In the genomic region with DNA sequence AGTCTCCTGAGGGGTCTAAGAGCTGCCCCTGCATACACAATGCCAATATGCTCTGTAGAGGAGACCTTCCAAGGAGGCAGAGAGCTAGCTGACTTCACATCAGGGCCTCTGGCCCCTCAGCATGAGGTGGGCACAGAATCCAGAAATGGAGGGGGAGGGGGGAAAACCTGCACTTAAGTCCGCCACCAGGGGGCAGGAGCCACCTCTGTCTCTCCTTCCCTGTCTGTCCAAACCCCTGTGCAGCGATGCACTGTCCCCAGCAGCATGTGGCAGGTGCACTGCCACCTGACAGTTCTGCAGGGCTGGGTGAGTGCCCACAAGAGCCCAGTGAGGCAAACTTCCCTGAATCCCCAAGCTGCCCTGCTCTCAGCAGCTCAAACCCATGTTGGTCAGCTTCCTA, we compare ENCODE assay signal across 9 mouse cellular contexts. TPM values are rescaled to one million over a fixed set of nuclear protein-coding genes. Genes with fewer than 3 reads are reported as not detected.
DNase-seq lines count a peak whose midpoint lies in the region; ATAC-seq and TF ChIP-seq lines count a peak whose summit lies in the region.
"Had no signal": no experiment of that assay in that cellular context is flagged by ENCODE, and none has a peak within 500 bp of the region (broad histone marks: within the 10 kb centered on the region; RNA-seq: fewer than 3 reads in every experiment).

No protein-coding gene starts in this region.

- no peak overlapping the region for H3K4me2 ChIP-seq in midbrain, embryonic 15.5 days
- no peak overlapping the region for H3K4me2 ChIP-seq in intestine, postnatal 0 days (replicated peaks; ENCODE audit: low read depth)
- no peak overlapping the region for H3K4me2 ChIP-seq in liver, embryonic 13.5 days

- no peak overlapping the region for H3K4me3 ChIP-seq in midbrain, embryonic 10.5 days
- no peak overlapping the region for H3K4me3 ChIP-seq in midbrain, embryonic 15.5 days
- no peak overlapping the region for H3K4me3 ChIP-seq in intestine, postnatal 0 days (ENCODE audit: low read depth, low read length)
- no peak overlapping the region for H3K4me3 ChIP-seq in liver, embryonic 13.5 days (replicated peaks)
- H3K4me3 ChIP-seq: myocyte had no signal

- H3K9me3 ChIP-seq in midbrain, embryonic 10.5 days (replicated peaks), result 0 out of 2 replicates have a peak, but pooled peaks cover under 1% of the 10 kb centered on the region
- H3K9me3 ChIP-seq in midbrain, embryonic 15.5 days, result no peaks in the 10 kb centered on the region
- no peaks in the 10 kb centered on the region for H3K9me3 ChIP-seq in intestine, postnatal 0 days (ENCODE audit: control insufficient read depth)
- H3K9me3 ChIP-seq in liver, embryonic 13.5 days (replicated peaks), result no peaks in the 10 kb centered on the region

- peaks cover 7% of the 10 kb centered on the region; the same call in 1 of the 2 replicates for H3K4me1 ChIP-seq in midbrain, embryonic 10.5 days
- H3K4me1 ChIP-seq in midbrain, embryonic 15.5 days, result no peaks in the 10 kb centered on the region
- H3K4me1 ChIP-seq in intestine, postnatal 0 days (replicated peaks; ENCODE audit: control insufficient read depth, insufficient read depth, low read length), result no peaks in the 10 kb centered on the region
- H3K4me1 ChIP-seq in liver, embryonic 13.5 days (replicated peaks), result peaks cover 25% of the 10 kb centered on the region

- 0 out of 2 replicates have a peak, but pooled peaks cover 4% of the 10 kb centered on the region for H3K27me3 ChIP-seq in midbrain, embryonic 10.5 days (ENCODE audit: low read depth, poor library complexity, severe bottlenecking)
- H3K27me3 ChIP-seq in midbrain, embryonic 15.5 days (replicated peaks), result no peaks in the 10 kb centered on the region
- no peaks in the 10 kb centered on the region for H3K27me3 ChIP-seq in intestine, postnatal 0 days (replicated peaks; ENCODE audit: control insufficient read depth, insufficient read depth, low read length)
- H3K27me3 ChIP-seq in liver, embryonic 13.5 days, result 0 out of 2 replicates have a peak, but pooled peaks cover 10% of the 10 kb centered on the region

- H3K9ac ChIP-seq in midbrain, embryonic 15.5 days, result no peak overlapping the region
- H3K9ac ChIP-seq in intestine, postnatal 0 days (ENCODE audit: low read depth, low read length), result no peak overlapping the region
- no peak overlapping the region for H3K9ac ChIP-seq in liver, embryonic 13.5 days

- DNase-seq in midbrain, embryonic 10.5 days (ENCODE audit: low spot score), result peak; percentile 63
- DNase-seq in R1 (ENCODE audit: low read depth, low spot score), result peak; percentile 81
- DNase-seq in embryo, embryonic 9.5 days (ENCODE audit: extremely low spot score), result peak; percentile 48
- DNase-seq in liver, embryonic 13.5 days, result peak; percentile 37
- peak; percentile 38 for DNase-seq in retina, adult 2 months (ENCODE audit: low read depth, low spot score)

- H3K27ac ChIP-seq in midbrain, embryonic 10.5 days (replicated peaks), result no peak overlapping the region
- H3K27ac ChIP-seq in midbrain, embryonic 15.5 days, result no peak overlapping the region
- no peak overlapping the region for H3K27ac ChIP-seq in intestine, postnatal 0 days (ENCODE audit: low read depth, low read length)
- H3K27ac ChIP-seq in liver, embryonic 13.5 days, result no peak overlapping the region

- ATAC-seq in midbrain, embryonic 15.5 days (replicated peaks), result no peak
- ATAC-seq in intestine, postnatal 0 days, result 0 out of 2 replicates have a peak, but pooled peaks have one; percentile 22
- 0 out of 2 replicates have a peak, but pooled peaks have one; percentile 35 for ATAC-seq in liver, embryonic 13.5 days (ENCODE audit: low read depth)
- no peak for ATAC-seq in erythroblast, adult 5-6 weeks (replicated peaks; ENCODE audit: low FRiP score, poor library complexity, severe bottlenecking)

- H3K36me3 ChIP-seq in midbrain, embryonic 10.5 days, result no peaks in the 10 kb centered on the region
- H3K36me3 ChIP-seq in midbrain, embryonic 15.5 days (replicated peaks), result no peaks in the 10 kb centered on the region
- no peaks in the 10 kb centered on the region for H3K36me3 ChIP-seq in intestine, postnatal 0 days (ENCODE audit: control insufficient read depth, insufficient read depth)
- no peaks in the 10 kb centered on the region for H3K36me3 ChIP-seq in liver, embryonic 13.5 days

- WGBS in midbrain, embryonic 10.5 days, result 3% methylated on average over 2 of the region's 2 CpGs
- WGBS in midbrain, embryonic 15.5 days, result 0% methylated on average over 2 of the region's 2 CpGs
- 7% methylated on average over 2 of the region's 2 CpGs for WGBS in intestine, postnatal 0 days
- 3% methylated on average over 2 of the region's 2 CpGs for WGBS in liver, embryonic 13.5 days (ENCODE audit: insufficient replicate concordance)

- TF ChIP-seq CTCF in intestine, postnatal 0 days (IDR thresholded peaks at IDR 0.05; ENCODE audit: low read depth), result peak; percentile 92

RNA-seq across cellular contexts. Expression of gene Hsf2bp, which starts 39.0 kb away (rescaled TPM):
- polyA plus RNA-seq in midbrain, embryonic 10.5 days (2016; fragmentation: Nextera tagmentation; extraction: Ambion mirVana), result 0.47 and 0.68 TPM in 2 replicates
- polyA plus RNA-seq in midbrain, embryonic 15.5 days (2015; fragmentation: Nextera tagmentation; extraction: Ambion mirVana), result 0.63 and 0.75 TPM in 2 replicates
- polyA plus RNA-seq in intestine, postnatal 0 days (2015; fragmentation: Nextera tagmentation; extraction: Ambion mirVana), result 4.1 and 5.3 TPM in 2 replicates
- polyA plus RNA-seq in liver, embryonic 13.5 days (2015; fragmentation: Nextera tagmentation; extraction: Ambion mirVana), result 0.15 and 0.25 TPM in 2 replicates
- not detected in 2 replicates for total RNA-seq in erythroblast, adult 5-6 weeks (2015; ENCODE audit: low replicate concordance)
- not detected in 2 replicates for total RNA-seq in erythroblast, adult 5-6 weeks (2017; ENCODE audit: low replicate concordance)

RNA-seq across cellular contexts. Expression of gene Rrp1b, which starts 39.3 kb away (rescaled TPM):
- 86.1 and 102 TPM in 2 replicates for polyA plus RNA-seq in midbrain, embryonic 10.5 days (2016; fragmentation: Nextera tagmentation; extraction: Ambion mirVana)
- 42.4 and 42.7 TPM in 2 replicates for polyA plus RNA-seq in midbrain, embryonic 15.5 days (2015; fragmentation: Nextera tagmentation; extraction: Ambion mirVana)
- polyA plus RNA-seq in intestine, postnatal 0 days (2015; fragmentation: Nextera tagmentation; extraction: Ambion mirVana), result 11.6 and 14.5 TPM in 2 replicates
- 43.9 and 44.1 TPM in 2 replicates for polyA plus RNA-seq in liver, embryonic 13.5 days (2015; fragmentation: Nextera tagmentation; extraction: Ambion mirVana)
- total RNA-seq in erythroblast, adult 5-6 weeks (2015; ENCODE audit: low replicate concordance), result 6.3 and 13.1 TPM in 2 replicates
- 5.2 and 5.4 TPM in 2 replicates for total RNA-seq in erythroblast, adult 5-6 weeks (2017; ENCODE audit: low replicate concordance)

Comparison
In these comparisons a context has a peak if more than half of its experiments do, and no peak if none do; other contexts are left out.
1. ATAC-seq: peak in intestine, postnatal 0 days (single experiment) and liver, embryonic 13.5 days (single experiment); none in midbrain, embryonic 15.5 days (single experiment) and erythroblast, adult 5-6 weeks (single experiment).
2. Peak in every context shown above with its lines, with median percentiles within 50 percentile points of each other: DNase-seq.